Mouse (Mus musculus) c-Kit-negative CD71-positive TER-119-positive erythroid progenitor cells, embryonic 14.5 days (primary cell): ENCODE data around the gene Arxes2.
"Not testable (repeated sequence)": the region's sequence is repeated elsewhere in the genome, so short reads cannot be mapped to it uniquely, and the experiment has no call there.

Experiments
- DNase-seq: peaks from one replicate; pipeline ENCODE4 v3.0.0-alpha.2; 2013; ENCODE audit warnings: low read depth, low spot score

Gene Arxes2

DNA sequence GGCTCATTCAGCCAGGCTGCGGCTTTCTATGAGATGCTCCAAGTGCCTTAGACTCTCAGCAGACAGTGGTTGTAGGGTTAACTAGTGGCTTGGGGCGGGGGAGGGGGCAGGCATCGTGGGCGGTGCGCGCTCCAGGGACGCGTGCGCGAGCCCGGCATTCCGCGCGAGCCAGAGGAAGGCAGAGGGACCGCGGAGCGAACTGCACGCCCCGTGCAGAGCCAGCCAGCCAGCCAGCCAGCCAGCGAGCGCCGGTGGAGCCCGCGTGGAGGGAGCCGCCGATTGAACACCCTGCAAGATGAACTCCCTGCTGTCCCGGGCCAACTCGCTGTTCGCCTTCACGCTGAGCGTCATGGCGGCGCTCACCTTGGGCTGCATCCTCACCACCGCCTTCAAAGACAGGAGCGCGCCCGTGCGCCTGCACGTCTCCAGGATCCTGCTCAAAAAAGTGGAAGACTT is at the start of gene Arxes2:
Gene Arxes2 (plus strand): TSS at position 161 of the 456 bp plus-strand sequence.
- DNase-seq: not testable (repeated sequence)

DNA sequence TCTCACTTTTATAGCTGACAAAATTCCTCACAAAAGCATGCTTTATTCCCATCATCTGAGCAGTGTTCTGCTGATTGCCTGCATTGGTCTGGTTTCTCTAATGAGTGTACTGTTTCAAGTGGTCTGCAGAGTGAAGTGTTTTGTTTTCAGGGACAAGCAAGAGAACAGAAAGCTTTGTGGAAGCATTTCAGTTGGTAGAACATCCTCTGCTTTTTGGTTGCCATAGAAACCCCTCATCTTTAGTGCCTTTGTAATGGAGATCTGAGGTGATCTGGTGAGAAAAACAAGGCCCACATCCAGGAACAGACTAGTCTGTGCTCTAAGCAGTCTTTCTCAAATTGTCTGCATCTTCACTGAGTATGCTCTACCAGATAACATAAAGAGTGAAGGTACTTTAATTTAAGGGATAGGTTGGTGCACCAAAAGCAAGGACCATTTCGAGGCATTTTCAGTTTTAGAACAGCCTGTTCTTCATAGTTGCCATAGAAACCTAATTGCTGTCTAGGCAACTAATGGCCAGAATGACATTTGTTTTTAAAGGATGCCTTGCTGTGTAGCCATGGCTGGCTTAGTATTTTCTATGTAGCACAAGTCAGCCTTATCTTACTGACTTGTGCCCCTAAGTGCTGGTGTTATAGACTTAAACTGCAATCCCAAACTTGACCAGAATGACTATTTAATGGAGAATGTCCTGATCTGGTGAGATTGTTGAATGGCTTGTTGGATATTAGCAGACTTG is 44.8 kb upstream of the Arxes2 start:
- DNase-seq: no peak

DNA sequence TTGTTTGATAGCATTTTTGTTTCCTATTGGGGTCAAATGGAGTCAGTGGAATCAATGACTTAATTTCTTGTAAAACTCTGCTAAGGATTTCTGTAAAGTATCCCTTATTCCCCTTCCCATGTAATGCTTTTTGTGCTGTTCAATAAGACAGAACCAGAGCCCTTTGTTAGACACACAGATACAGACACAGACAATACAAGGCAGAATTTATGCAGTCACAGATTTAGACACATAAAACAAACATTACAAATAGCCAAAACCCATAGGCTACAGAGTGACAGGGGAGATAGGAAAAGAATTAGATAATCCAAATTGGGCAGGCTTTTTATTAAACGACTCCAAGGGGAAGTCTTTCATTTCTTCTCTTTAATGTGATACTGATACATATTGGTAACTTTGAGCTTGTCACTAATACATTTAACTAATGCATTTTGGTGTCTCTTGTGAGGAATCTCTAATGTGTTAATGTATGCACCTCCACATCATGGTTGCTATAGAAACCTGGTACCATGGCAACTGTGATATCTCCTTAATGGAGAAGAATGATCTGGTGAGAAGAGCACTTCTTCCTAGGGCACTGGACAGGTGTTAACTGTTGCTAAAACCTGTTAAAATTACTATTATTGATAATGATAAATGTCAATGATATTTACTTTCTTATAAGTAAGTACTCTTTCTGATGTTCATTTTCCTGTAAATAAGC is 36.5 kb upstream of the Arxes2 start:
- DNase-seq: no peak

DNA sequence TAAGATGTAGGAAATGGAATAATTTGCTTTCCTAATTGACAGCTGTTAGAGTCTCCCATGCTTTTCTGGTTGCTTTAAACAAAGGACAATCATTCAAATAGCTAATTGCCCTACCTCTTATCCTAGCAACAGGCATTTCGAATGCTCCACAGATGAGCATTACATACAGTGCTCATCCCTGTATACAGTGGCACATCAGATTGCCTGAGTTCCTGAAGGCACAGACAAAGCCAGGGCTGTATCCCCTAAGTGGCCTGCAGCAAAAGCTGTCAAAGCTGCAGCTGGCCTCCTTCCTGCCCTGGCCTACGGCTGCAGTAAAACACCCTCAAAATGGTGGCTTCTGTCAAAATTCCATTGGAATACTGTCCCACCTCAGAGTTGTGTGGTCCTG is 35.9 kb upstream of the Arxes2 start:
- no peak for DNase-seq

DNA sequence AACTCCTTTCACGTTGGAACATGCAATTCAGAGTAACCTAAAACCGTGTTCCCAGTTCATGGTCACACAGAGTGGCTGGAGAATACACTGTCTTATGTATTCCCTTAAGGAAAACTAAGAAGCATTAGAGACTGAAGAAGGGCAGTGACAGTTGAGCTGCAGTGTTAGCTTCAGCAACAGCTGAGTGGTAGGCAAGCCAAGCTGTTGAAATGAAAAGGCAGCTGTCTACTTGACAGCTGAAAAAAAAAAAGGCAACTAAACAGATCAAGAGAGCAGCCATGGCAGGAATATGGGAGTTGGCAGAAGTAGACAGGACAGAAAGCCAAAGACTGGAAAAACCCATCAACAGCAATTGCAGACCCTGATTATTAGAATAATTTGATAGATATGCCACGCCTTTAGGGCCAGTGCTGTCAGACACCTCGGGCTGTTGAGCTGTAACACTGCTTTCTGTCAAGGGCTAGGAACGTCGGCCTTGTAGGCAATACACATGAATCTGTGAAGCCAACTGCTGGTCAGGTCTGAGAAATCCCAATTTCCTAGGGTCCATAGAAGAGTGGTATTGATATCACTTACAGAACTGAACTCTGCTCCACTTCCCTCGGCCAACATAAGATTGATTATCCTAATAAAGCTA is 34.9 kb upstream of the Arxes2 start:
- DNase-seq: no peak

DNA sequence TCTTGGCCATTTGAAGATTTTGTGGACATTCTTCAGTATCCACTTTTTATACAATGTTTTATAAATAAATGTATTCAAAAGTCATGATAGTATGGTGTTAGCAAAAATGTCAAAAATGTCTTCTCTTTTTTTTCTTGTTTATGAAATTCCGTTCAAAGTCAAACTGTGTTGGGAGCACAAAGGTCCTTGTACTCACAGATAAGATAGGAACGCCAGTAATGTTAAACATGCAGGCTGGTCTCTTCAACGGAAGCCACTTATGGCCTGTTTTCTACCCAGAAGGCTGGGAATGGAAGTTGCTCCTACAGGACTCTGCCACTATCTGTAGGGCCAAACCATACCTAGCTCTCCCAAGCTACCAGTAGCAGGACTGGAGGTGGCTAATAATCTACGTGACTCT is 34.1 kb upstream of the Arxes2 start:
- no peak for DNase-seq

DNA sequence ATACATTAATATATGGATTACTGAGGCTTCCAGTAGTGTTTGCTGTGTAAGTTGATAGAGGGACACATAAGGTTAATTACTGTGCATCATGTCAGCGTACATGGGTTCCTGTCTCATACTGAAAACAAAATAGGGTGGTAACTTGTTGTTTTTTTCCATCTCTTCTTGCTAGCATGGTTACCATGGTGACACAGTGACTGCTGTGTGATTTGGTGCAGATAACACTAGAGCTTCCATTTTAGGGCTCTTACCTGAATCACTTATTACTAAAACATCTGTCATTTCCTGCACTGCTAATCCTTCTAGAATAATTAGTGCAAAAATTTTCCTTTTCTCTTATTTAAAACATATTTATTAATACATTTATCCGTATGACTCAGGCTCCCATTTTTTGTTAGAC is 31.3 kb upstream of the Arxes2 start:
- no peak for DNase-seq

DNA sequence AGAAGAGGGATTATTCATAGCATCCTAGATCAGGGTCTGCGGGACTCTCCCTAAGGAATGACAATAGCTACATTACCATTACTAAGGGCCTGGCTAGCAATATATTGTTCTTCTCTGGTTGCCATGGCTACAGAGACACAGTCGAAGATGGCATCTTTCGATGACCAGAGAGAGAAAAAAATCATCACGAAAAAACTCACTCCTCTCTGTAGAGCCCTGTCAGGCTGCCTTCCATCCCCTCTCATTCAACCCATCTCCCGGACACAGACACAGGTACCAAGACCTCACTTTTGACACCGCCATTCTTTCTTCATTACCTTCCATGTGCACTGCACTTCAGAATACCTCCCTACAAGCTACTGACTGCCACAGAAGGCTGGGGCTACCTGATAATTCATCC is 30.5 kb upstream of the Arxes2 start:
- no peak for DNase-seq

DNA sequence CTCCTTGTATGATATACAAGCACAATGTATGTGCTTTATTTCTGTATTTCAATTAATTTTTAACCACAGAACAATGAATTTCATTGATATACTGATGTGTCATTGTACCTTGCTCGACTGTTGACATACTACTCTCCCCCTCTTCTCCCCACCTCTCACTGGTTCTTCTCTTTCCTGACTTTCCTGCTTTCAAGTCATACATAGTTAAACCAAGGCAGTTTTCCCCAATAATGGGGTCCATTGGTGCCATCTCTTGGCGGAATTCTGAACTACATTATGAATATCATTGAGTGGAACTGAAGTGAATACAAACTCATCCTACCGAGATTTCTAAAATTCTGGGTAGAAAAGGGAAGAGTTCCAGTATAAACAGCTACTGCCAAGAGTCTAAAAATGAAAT is 30.0 kb upstream of the Arxes2 start:
- DNase-seq: no peak

DNA sequence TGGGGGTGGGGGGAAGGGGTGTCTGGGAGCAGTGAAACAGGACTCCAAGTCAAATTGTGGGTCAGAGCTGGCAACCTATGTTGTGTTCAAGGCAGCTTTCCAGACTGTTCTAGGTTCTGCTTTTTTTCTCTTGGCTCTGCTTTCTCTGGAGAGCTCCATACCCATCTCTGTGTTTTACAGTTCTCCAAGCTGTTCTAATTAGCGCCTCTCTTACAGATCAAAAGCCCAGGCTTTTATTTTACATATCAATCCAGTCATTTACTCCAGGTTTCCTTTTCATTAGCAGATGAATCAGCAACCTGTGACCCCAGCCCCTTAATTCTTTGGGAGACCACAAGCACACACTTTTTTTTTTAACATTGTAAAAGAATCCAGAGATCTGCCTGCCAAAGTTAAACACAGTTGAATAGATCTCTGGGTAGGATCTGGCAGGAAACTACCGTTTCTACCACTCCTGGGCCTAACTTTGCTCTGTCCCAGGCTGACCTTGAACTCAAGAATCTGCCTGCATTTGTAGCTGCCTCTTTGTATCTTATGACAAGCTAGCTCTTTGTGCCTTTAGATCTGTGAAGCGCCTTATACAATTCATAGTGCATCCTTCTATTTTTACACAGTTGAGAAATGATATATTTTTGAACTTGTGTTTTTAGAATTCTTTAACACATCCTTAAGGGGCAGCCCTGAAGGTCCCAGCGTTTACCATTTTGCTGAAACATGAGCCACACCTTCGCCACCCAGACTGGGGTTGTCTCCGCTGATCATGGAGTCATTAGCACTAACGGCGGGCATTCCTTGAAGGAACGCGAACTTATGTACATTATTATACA is 19.8 kb upstream of the Arxes2 start:
- no peak for DNase-seq

DNA sequence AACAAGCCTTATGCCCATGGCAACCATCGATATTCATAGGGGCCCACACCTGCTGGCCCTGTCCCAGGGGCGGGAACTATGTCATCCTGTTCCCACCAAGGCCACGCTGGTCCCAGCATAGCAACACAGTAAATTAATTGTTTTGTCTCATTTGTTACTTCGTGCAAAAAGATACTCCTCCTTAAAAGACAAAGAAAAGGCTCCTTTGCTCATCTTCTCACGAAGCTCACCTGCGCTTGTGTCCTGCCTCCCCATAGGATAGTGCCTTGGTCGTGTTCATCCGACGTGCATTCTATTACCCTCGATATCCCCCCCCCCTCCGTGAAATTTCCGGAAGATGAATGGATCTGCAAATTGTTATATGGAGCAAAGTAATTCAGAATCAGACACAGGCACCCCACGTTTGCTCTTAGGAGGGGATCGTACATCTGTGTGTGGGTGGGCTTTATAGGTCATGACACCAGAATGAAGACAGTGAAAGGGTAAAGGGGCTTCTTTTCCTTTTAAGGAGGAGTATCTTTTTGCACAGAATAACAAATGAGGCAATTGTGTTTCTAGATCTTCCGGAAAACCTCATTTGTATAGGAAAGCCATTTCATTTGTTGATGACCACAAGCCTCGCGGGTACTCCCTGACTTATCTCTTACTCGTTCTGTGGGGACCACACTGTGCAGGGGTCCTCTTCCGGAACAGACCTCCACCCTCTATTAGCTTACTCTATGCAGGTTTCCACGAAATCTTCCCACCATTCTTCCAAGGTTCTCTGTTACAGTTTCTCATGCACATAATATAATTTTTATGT is 19.0 kb upstream of the Arxes2 start:
- no peak for DNase-seq

DNA sequence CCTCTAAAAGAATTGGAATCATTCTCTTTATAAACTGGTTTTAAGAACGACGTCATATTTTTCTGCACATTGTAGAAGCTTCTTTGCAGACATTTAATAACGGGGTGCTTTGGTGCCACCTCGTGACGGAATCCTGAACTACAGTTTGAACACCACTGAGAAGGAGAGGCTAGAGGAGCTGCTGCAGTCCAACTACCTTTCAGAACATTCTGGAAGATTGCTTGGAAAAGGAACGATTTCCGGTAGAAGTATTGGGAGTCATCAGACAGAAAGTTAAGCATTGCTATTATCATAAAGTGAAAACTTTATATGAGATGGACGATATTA is 18.4 kb upstream of the Arxes2 start:
- peak; percentile 0 for DNase-seq

DNA sequence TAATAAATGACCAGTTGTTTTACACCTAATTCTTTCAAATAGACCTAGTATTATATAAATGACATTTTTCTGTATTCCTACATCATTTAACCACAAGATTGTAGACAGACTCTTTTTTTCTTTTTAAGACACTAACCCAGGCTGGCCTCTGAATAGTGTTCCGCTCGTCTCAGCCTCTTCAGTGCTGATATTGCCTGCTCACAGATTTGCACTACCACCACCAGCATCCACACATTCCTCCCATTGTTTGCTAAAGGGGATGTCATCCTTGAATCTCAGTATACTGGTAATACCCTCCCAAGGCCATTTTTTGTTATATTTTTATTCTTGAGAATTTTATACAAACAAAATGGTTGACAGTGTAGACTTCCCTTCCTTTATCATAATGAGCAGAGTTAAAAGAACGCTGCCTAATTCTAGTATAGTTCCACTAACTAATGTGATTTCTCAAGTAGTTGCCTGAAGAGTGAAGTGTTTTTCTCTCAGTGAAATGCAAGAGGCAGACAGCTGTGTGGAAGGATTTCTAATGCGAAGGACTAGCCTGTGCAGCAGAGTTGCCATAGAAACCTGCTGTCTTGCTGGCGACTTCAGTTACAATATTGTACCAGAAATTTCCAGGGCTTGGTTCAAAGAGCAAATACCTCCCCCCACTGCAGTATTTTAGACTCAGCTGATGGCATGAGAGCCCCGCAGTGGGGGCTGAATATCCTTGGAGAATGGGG is 8.9 kb upstream of the Arxes2 start:
- no peak for DNase-seq

DNA sequence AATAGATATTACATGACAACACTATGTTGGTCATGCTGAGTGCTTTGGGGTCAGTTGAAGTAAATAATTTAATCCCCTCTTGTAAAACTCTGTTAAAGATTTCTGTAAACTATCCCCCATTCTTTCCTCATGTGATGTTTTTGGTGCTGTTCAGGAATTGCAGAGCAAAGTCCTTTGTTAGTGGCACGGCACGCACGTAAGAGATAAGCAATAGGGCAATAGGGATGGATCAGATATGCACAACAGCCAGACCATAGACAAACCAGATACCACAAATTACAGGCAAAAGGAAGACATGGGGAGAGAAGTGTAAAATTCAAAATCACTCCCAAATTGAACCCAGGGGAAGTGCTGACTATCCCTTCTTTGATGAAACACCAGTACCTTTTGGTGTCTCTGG is 7.4 kb upstream of the Arxes2 start:
- DNase-seq: no peak

DNA sequence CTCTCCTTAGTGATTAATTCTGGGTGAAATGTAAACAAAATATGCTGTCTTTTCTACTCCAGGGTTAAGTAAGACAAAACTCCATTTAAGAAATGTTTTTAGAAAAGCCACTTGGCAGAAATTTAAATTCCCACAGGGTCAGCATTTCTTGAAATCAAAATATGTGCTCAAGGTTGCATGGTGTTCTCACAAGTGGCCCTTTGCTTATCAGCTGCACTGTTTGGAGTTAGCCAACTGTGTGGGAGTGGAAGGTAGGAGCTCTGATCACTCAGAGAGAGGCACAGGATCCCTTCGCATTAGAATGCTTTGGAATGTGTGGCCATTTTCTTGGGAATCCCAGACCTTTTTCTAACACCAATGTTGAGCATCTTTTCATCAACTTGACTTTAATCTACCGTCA is 3.0 kb upstream of the Arxes2 start:
- no peak for DNase-seq

DNA sequence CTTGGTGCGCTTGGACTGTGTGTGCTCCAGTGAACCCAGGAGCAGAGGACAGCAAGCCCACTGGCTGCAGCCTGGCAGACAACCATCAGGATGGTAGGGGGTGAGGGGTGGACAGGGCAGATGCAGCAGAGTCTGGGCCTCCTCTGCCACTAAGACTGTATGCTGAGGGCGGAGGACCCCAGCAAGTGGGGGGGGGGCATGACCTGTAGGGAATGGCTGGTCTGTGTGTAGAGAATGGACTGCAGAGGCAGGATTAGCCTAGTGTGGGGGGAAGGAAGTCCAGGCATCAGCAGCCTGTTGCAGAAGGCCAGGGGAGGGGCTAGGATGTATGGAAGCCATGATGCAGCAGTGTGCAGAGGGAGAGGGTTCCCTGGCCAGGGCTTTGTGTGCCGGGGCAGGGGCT is 431 bp upstream of the Arxes2 start:
- DNase-seq: not testable (repeated sequence)

DNA sequence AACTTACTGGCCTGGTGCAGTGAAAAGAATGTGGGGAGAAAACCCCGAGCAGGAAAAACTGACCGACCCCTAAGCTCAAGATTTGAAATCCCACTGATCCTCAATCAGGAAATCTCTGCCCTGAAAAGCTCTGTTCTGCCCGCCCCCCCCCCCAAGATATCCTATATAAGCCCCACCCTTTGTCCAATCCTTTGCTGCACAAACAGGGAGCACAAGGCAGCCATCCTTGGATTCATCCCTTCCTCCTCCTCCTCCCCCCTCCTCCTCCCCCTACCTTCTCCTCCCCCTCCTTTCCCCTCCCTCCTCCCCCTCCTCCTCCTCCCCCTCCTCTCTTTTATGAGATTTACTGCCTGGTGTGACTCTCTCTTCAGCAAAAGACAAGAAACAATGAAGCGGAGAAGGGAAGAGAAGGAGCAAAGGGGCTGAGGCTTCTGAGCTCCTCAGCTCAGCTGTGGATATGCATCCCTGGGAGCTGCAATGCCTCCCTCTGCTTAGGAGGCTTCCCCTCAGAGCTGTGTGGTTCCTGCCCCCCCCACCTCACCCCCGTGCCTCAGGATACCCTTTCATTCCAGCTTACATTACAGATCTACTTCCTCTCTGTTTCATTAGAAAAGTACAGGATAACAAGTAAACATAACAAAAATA is 13.7 kb downstream of the Arxes2 start:
- DNase-seq: no peak

DNA sequence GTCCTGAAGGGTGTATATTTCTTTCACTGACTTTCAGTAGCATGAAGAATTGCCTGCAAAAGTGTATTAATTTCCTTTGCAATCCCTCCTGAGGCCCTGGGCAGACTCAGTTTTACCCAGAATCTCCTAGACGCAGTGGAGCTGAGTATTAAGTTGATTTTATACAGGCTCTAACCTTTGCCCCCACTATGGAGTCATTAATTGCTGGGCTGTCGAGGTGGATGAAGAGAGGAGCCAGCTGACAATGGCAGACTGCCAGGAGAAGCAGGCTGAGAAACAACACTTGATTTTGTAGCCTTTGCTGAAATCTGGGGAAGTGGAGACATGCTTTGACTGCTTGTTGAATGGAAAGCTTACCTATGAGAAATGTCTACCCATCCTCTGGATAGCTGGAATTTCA is 20.8 kb downstream of the Arxes2 start:
- DNase-seq: no peak

DNA sequence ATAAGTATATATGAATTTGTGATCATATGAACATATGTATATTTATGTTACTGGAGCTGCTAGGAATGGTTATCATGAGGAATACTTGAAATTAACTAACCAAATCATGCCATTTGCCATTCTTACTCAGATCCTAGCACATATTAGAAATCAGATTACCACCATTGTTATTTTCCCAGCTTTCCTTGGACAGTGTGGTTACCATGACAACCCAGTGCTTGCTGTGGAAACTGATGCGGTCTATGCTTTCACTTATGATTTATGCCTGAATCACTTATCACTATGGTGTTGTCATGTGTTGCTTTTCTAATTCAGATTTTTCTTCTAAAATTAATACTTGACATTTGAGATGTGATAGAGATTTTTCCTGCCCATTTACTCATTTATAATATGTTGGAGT is 36.7 kb downstream of the Arxes2 start:
- no peak for DNase-seq
